Mouse (Mus musculus) C2C12 (cell line): Measurements from ENCODE around the gene P4ha2.

Experiments
- CEBPB ChIP-seq: IDR thresholded peaks from one replicate; pipeline ENCODE4 v1.6.1; 2011; ENCODE audit warnings: low read depth, mild to moderate bottlenecking, control low read depth, moderate library complexity
- CTCF ChIP-seq: IDR thresholded peaks from one replicate; pipeline ENCODE4 v1.5.1; 2011; ENCODE audit not compliant: control insufficient read depth, insufficient read depth, insufficient read length
- MAX ChIP-seq: IDR thresholded peaks from one replicate; pipeline ENCODE4 v1.6.1; 2011; ENCODE audit warnings: mild to moderate bottlenecking, control low read depth

- TF ChIP-seq MAX (no peak), CTCF (no peak), CEBPB (no peak)
These were observed 46.1 kb downstream of the P4ha2 start for GRCm38 (mm10) chr11:54145990-54146389.
